Mouse (Mus musculus) cerebellum, adult 2 months (tissue): Measurements from ENCODE around the gene Kdm8. TPM values are rescaled to one million over a fixed set of nuclear protein-coding genes. Genes with fewer than 3 reads are reported as not detected.
A peak's percentile ranks its signal among the peaks of the same experiment; 100 is the strongest.

Experiments
- DNase-seq, 2 experiments: peaks; one replicate each; pipeline ENCODE4 v3.0.0; 2021
- H3K27ac ChIP-seq: fragments of 200-500 bp; 2 replicates; pipeline ENCODE4 v1.5.1; 2012; ENCODE audit warnings: low read length, control low read depth, inconsistent platforms; ENCODE audit not compliant: insufficient read depth
- H3K27me3 ChIP-seq: fragments of 200-500 bp; 2 replicates; pipeline ENCODE4 v1.6.1; 2012; ENCODE audit warnings: inconsistent platforms, mild to moderate bottlenecking, low read length, moderate library complexity; ENCODE audit not compliant: control insufficient read depth, insufficient read depth
- H3K4me1 ChIP-seq: fragments of 200-500 bp; 2 replicates; pipeline ENCODE4 v1.6.1; 2011; ENCODE audit warnings: low read length; ENCODE audit not compliant: control insufficient read depth, insufficient read depth
- H3K4me3 ChIP-seq: fragments of 200-500 bp; replicated peaks from 2 replicates; pipeline ENCODE3; 2011; ENCODE audit warnings: mild to moderate bottlenecking, low read depth, low read length, control low read depth; ENCODE audit not compliant: insufficient read depth
- CTCF ChIP-seq: fragments of 200-500 bp; IDR thresholded peaks from 2 replicates; pipeline ENCODE4 v1.5.1; 2011; ENCODE audit warnings: low read depth, mild to moderate bottlenecking, control low read depth, low read length, moderate library complexity, borderline replicate concordance; ENCODE audit not compliant: insufficient read depth
- POLR2A ChIP-seq: fragments of 200-500 bp; IDR thresholded peaks from 2 replicates; pipeline ENCODE4 v1.6.1; 2011; ENCODE audit warnings: low read length, control low read depth, borderline replicate concordance; ENCODE audit not compliant: insufficient read depth
- WGBS: fragments of 180-500 bp; shearing (Covaris S2); methylation state at CpG from one replicate; pipeline ENCODE4 v1.1.7; 2018; 5-methylcytosine and 5-hydroxymethylcytosine counted together
- polyA plus RNA-seq: library from polyadenylated mRNA; depleted of rRNA; stranded (reverse); fragments of >200 nt; gene quantifications from 2 replicates; pipeline ENCODE4 v1.2.3, GENCODE M21; 2012

The Kdm8 gene
- polyA plus RNA-seq, 1 experiment, result 9.2 TPM

- no peaks in the 10 kb centered on the region for H3K4me1 ChIP-seq
- H3K27ac ChIP-seq, result no peak overlapping the region
- no peak overlapping the region for H3K4me3 ChIP-seq
- TF ChIP-seq POLR2A (no peak), CTCF (no peak)
- no peaks in the 10 kb centered on the region for H3K27me3 ChIP-seq
- no peak for DNase-seq
- 29% methylated on average over 8 of the region's 8 CpGs for WGBS
Observed at GRCm38 (mm10) chr7:125434666-125435290, 9.7 kb upstream of the Kdm8 start.

- Histone ChIP-seq H3K27me3 (no peaks in the 10 kb centered on the region), H3K4me1 (no peaks in the 10 kb centered on the region), H3K27ac (no peak overlapping the region), H3K4me3 (no peak overlapping the region)
- no peak for DNase-seq
- WGBS, result 65% methylated on average over 4 of the region's 4 CpGs
- TF ChIP-seq CTCF, result no peak
- TF ChIP-seq POLR2A, result no peak
Observed at GRCm38 (mm10) chr7:125442323-125442722, 2.2 kb upstream of the Kdm8 start.

- Histone ChIP-seq H3K4me3 (peak overlapping the region; percentile 86), H3K27me3 (no peaks in the 10 kb centered on the region), H3K27ac (peak overlapping the region; percentile 24), H3K4me1 (no peaks in the 10 kb centered on the region)
- peak in 1 of 2 experiments; percentile 32 for DNase-seq
- 12% methylated on average over 10 of the region's 10 CpGs for WGBS
- no peak for TF ChIP-seq POLR2A
- TF ChIP-seq CTCF, result no peak
Observed at GRCm38 (mm10) chr7:125444076-125444463, 406 bp upstream of the Kdm8 start.

GRCm38 (mm10) chr7:125450678-125451077 lies 6.2 kb downstream of the Kdm8 start:
- 67% methylated on average over 1 of the region's 1 CpGs for WGBS
- Histone ChIP-seq H3K27me3 (no peaks in the 10 kb centered on the region), H3K4me3 (no peak overlapping the region), H3K27ac (no peak overlapping the region), H3K4me1 (0 out of 2 replicates have a peak, but pooled peaks cover 3% of the 10 kb centered on the region)
- TF ChIP-seq CTCF (no peak), POLR2A (no peak)
- no peak for DNase-seq

GRCm38 (mm10) chr7:125451078-125451477 lies 6.6 kb downstream of the Kdm8 start:
- DNase-seq, result no peak
- Histone ChIP-seq H3K27me3 (no peaks in the 10 kb centered on the region), H3K4me3 (no peak overlapping the region), H3K27ac (no peak overlapping the region), H3K4me1 (0 out of 2 replicates have a peak, but pooled peaks cover 3% of the 10 kb centered on the region)
- 89% methylated on average over 2 of the region's 2 CpGs for WGBS
- TF ChIP-seq POLR2A (no peak), CTCF (no peak)

- Histone ChIP-seq H3K27me3 (no peaks in the 10 kb centered on the region), H3K27ac (no peak overlapping the region), H3K4me1 (0 out of 2 replicates have a peak, but pooled peaks cover 3% of the 10 kb centered on the region), H3K4me3 (no peak overlapping the region)
- TF ChIP-seq POLR2A (no peak), CTCF (no peak)
- no peak for DNase-seq
- WGBS, result 28% methylated on average over 4 of the region's 4 CpGs
Observed at GRCm38 (mm10) chr7:125453671-125454070, 9.2 kb downstream of the Kdm8 start.

GRCm38 (mm10) chr7:125462200-125462599 lies 17.7 kb downstream of the Kdm8 start:
- Histone ChIP-seq H3K27me3 (no peaks in the 10 kb centered on the region), H3K4me3 (no peak overlapping the region), H3K4me1 (no peaks in the 10 kb centered on the region), H3K27ac (no peak overlapping the region)
- WGBS, result 57% methylated on average over 2 of the region's 2 CpGs
- TF ChIP-seq CTCF (no peak), POLR2A (no peak)
- DNase-seq, result no peak

- H3K27me3 ChIP-seq, result no peaks in the 10 kb centered on the region
- TF ChIP-seq CTCF (peak; percentile 88), POLR2A (no peak)
- DNase-seq, result peak; percentile 49 to 67
- WGBS, result 30% methylated on average over 5 of the region's 5 CpGs
- H3K4me1 ChIP-seq, result peaks cover 8% of the 10 kb centered on the region
- H3K4me3 ChIP-seq, result no peak overlapping the region
- H3K27ac ChIP-seq, result no peak overlapping the region
Observed at GRCm38 (mm10) chr7:125469937-125470336, 25.5 kb downstream of the Kdm8 start.

GRCm38 (mm10) chr7:125470901-125471300 lies 26.4 kb downstream of the Kdm8 start:
- Histone ChIP-seq H3K4me1 (peaks cover 10% of the 10 kb centered on the region), H3K27me3 (no peaks in the 10 kb centered on the region), H3K27ac (no peak overlapping the region), H3K4me3 (no peak overlapping the region)
- DNase-seq, result no peak
- 96% methylated on average over 4 of the region's 4 CpGs for WGBS
- no peak for TF ChIP-seq POLR2A
